Mouse (Mus musculus): Measurements from ENCODE around the gene Tor2a.

DNA sequence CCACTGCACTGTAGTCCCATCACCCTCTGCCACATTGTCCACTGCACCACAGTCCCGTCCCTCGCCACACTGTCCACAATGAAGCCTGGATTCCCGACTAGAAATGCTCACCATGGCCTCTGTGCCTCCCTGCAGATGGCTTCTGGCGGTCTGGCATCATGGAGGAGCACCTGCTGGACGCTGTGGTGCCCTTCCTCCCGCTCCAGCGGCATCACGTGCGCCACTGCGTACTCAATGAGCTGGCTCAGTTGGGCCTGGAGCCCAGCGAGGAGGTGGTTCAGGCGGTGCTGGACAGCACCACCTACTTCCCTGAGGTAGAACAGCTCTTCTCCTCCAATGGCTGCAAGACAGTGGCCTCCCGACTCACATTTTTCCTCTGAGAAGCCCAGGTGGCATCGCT lies 4.3 kb downstream of the Tor2a start:
- TF ChIP-seq POLR2A (IDR thresholded peaks at IDR 0.05; ENCODE audit: extremely low read depth, insufficient read depth, low read length) (no peak), CTCF (IDR thresholded peaks at IDR 0.05; ENCODE audit: extremely low read depth, insufficient read depth, low read length) (no peak)

All from cortical plate, adult 2 months (tissue).